Mouse (Mus musculus) intestine, embryonic 16.5 days (tissue): ENCODE measurements around the gene Tmem270. TPM values are rescaled to one million over a fixed set of nuclear protein-coding genes. Genes with fewer than 3 reads are reported as not detected.
A peak's percentile ranks its signal among the peaks of the same experiment; 100 is the strongest.

Experiments
- ATAC-seq: fragments of 200-750 bp; cut with Nextera tagmentation; 2 replicates; pipeline ENCODE4 v1.8.0; 2017; ENCODE audit warnings: moderate TSS enrichment, moderate library complexity
- H3K27ac ChIP-seq: fragments of 300-500 bp; sonication (generic); 2 replicates; pipeline ENCODE4 v1.5.1; 2014; ENCODE audit warnings: mild to moderate bottlenecking, low read length
- H3K27me3 ChIP-seq: fragments of 300-500 bp; sonication (generic); replicated peaks from 2 replicates; pipeline ENCODE4 v1.6.1; 2014; ENCODE audit warnings: low read length, control low read depth, mixed read lengths; ENCODE audit not compliant: control insufficient read depth, insufficient read depth
- H3K36me3 ChIP-seq: fragments of 300-500 bp; sonication (generic); 2 replicates; pipeline ENCODE4 v1.6.1; 2014; ENCODE audit warnings: low read length, control low read depth; ENCODE audit not compliant: control insufficient read depth, insufficient read depth
- H3K4me1 ChIP-seq: fragments of 300-500 bp; sonication (generic); 2 replicates; pipeline ENCODE4 v1.6.1; 2014; ENCODE audit warnings: low read length, control low read depth, mixed read lengths; ENCODE audit not compliant: control insufficient read depth, insufficient read depth
- H3K4me2 ChIP-seq: fragments of 300-500 bp; sonication (generic); 2 replicates; pipeline ENCODE4 v1.6.1; 2014; ENCODE audit warnings: low read depth, low read length, control low read depth
- H3K4me3 ChIP-seq: fragments of 300-500 bp; sonication (generic); 2 replicates; pipeline ENCODE4 v1.5.1; 2014; ENCODE audit warnings: mild to moderate bottlenecking, low read length
- H3K9ac ChIP-seq: fragments of 300-500 bp; sonication (generic); 2 replicates; pipeline ENCODE4 v1.6.1; 2014; ENCODE audit warnings: low read depth, low read length
- H3K9me3 ChIP-seq: fragments of 300-500 bp; sonication (generic); 2 replicates; pipeline ENCODE4 v1.6.1; 2016; ENCODE audit warnings: low read length, control low read depth; ENCODE audit not compliant: control insufficient read depth
- WGBS: fragments of 180-500 bp; shearing (Covaris S2); extraction: QIAGEN DNeasy Blood & Tissue Kit; methylation state at CpG from one replicate; pipeline ENCODE4 v1.1.7; 2014; 5-methylcytosine and 5-hydroxymethylcytosine counted together
- polyA plus RNA-seq: library from polyadenylated mRNA; unstranded; fragments of >200 nt; fragmentation: Nextera tagmentation; extraction: Ambion mirVana; gene quantifications from 2 replicates; pipeline ENCODE4 v1.2.1, GENCODE M21; 2015

Gene Tmem270
- polyA plus RNA-seq, 1 experiment from 2014 or later, result not detected

- H3K9me3 ChIP-seq, result no peaks in the 10 kb centered on the region
- no peak overlapping the region for H3K27ac ChIP-seq
- no peak overlapping the region for H3K4me2 ChIP-seq
- H3K27me3 ChIP-seq, result no peaks in the 10 kb centered on the region
- H3K36me3 ChIP-seq, result no peaks in the 10 kb centered on the region
- no peak overlapping the region for H3K4me3 ChIP-seq
- ATAC-seq, result no peak
- no peak overlapping the region for H3K9ac ChIP-seq
- WGBS, result 68% methylated on average over 10 of the region's 10 CpGs
- H3K4me1 ChIP-seq, result no peaks in the 10 kb centered on the region
These were observed 29.7 kb downstream of the Tmem270 start for GRCm38 (mm10) chr5:134876801-134877200.

DNA sequence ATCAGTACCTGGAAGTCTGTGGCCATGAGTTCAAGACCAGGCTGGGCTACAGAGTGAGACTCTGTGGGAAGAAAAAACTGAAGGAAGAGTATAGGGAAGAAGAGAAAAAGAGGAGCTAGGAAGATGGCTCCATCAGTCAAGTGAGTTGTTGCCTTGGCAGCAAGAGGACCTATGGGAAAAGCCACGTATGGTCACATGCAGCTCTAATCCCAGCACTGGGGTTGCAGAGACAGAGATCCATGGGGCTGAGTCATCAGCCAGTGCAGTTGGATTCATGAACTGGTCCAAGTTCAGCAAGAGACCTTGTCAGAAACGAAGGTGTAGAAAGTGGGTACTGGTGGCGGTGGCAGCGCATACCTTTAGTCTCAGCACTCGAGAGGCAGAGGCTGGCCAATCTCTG lies 31.3 kb downstream of the Tmem270 start:
- Histone ChIP-seq H3K36me3 (no peaks in the 10 kb centered on the region), H3K4me3 (no peak overlapping the region), H3K27ac (no peak overlapping the region), H3K9ac (no peak overlapping the region), H3K4me2 (no peak overlapping the region), H3K4me1 (no peaks in the 10 kb centered on the region), H3K9me3 (no peaks in the 10 kb centered on the region), H3K27me3 (no peaks in the 10 kb centered on the region)
- ATAC-seq, result no peak
- 84% methylated on average over 5 of the region's 5 CpGs for WGBS

- Histone ChIP-seq H3K36me3 (no peaks in the 10 kb centered on the region), H3K4me3 (no peak overlapping the region), H3K4me1 (no peaks in the 10 kb centered on the region), H3K9me3 (no peaks in the 10 kb centered on the region), H3K27me3 (no peaks in the 10 kb centered on the region), H3K4me2 (no peak overlapping the region), H3K27ac (no peak overlapping the region), H3K9ac (peak overlapping the region; percentile 39; the same call in 1 of the 2 replicates)
- WGBS, result 60% methylated on average over 21 of the region's 21 CpGs
- 0 out of 2 replicates have a peak, but pooled peaks have one; percentile 31 for ATAC-seq
These were observed 32.3 kb downstream of the Tmem270 start for GRCm38 (mm10) chr5:134873956-134874879.

GRCm38 (mm10) chr5:134873034-134873433 lies 33.5 kb downstream of the Tmem270 start:
- Histone ChIP-seq H3K36me3 (no peaks in the 10 kb centered on the region), H3K9ac (no peak overlapping the region), H3K27me3 (no peaks in the 10 kb centered on the region), H3K4me2 (no peak overlapping the region), H3K9me3 (no peaks in the 10 kb centered on the region), H3K27ac (no peak overlapping the region), H3K4me1 (no peaks in the 10 kb centered on the region), H3K4me3 (no peak overlapping the region)
- 77% methylated on average over 8 of the region's 8 CpGs for WGBS
- no peak for ATAC-seq

GRCm38 (mm10) chr5:134872597-134872996 lies 33.9 kb downstream of the Tmem270 start:
- 60% methylated on average over 5 of the region's 5 CpGs for WGBS
- ATAC-seq, result no peak

GRCm38 (mm10) chr5:134868506-134868905 lies 38.0 kb downstream of the Tmem270 start:
- Histone ChIP-seq H3K4me3 (no peak overlapping the region), H3K27me3 (no peaks in the 10 kb centered on the region), H3K4me2 (no peak overlapping the region), H3K9ac (no peak overlapping the region), H3K9me3 (no peaks in the 10 kb centered on the region), H3K27ac (no peak overlapping the region), H3K36me3 (no peaks in the 10 kb centered on the region), H3K4me1 (0 out of 2 replicates have a peak, but pooled peaks cover 2% of the 10 kb centered on the region)
- WGBS, result 81% methylated on average over 5 of the region's 5 CpGs
- no peak for ATAC-seq

More at GRCm38 (mm10) chr5:134872597-134872996, 33.9 kb downstream of the Tmem270 start:
- Histone ChIP-seq H3K27me3 (no peaks in the 10 kb centered on the region), H3K4me3 (no peak overlapping the region), H3K4me1 (no peaks in the 10 kb centered on the region), H3K9ac (no peak overlapping the region), H3K36me3 (no peaks in the 10 kb centered on the region), H3K4me2 (no peak overlapping the region), H3K27ac (no peak overlapping the region), H3K9me3 (no peaks in the 10 kb centered on the region)

- Histone ChIP-seq H3K4me1 (0 out of 2 replicates have a peak, but pooled peaks cover 2% of the 10 kb centered on the region), H3K27ac (no peak overlapping the region), H3K27me3 (no peaks in the 10 kb centered on the region), H3K4me3 (no peak overlapping the region), H3K36me3 (no peaks in the 10 kb centered on the region), H3K9ac (no peak overlapping the region), H3K4me2 (no peak overlapping the region), H3K9me3 (no peaks in the 10 kb centered on the region)
- no peak for ATAC-seq
- WGBS, result 46% methylated on average over 18 of the region's 18 CpGs
These were observed 39.0 kb downstream of the Tmem270 start for GRCm38 (mm10) chr5:134867320-134868144.

DNA sequence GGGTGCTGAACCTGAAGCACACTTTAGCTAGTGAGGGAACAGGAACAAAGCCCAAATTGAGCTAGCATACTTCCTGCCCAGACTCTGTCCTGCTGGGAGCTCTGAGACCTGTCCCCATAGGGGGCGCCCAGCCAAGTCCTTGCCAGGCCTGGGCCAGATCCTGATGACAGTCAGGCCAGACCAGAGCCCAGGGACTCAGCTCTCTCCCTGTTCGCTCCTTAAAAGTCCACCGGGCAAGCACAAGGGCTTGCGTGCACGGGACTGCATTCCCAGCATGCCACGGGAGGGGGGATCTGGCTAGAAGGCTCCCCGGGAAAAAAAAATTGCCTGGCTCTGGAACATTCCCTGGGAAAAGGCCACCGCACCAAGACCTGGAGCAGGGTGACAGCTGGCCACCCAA lies 41.4 kb downstream of the Tmem270 start:
- H3K9ac ChIP-seq, result no peak overlapping the region
- no peak overlapping the region for H3K27ac ChIP-seq
- H3K4me2 ChIP-seq, result no peak overlapping the region
- H3K9me3 ChIP-seq, result no peaks in the 10 kb centered on the region
- 56% methylated on average over 8 of the region's 8 CpGs for WGBS
- H3K4me3 ChIP-seq, result no peak overlapping the region
- H3K27me3 ChIP-seq, result no peaks in the 10 kb centered on the region
- ATAC-seq, result no peak
- H3K4me1 ChIP-seq, result 0 out of 2 replicates have a peak, but pooled peaks cover 2% of the 10 kb centered on the region
- H3K36me3 ChIP-seq, result no peaks in the 10 kb centered on the region

DNA sequence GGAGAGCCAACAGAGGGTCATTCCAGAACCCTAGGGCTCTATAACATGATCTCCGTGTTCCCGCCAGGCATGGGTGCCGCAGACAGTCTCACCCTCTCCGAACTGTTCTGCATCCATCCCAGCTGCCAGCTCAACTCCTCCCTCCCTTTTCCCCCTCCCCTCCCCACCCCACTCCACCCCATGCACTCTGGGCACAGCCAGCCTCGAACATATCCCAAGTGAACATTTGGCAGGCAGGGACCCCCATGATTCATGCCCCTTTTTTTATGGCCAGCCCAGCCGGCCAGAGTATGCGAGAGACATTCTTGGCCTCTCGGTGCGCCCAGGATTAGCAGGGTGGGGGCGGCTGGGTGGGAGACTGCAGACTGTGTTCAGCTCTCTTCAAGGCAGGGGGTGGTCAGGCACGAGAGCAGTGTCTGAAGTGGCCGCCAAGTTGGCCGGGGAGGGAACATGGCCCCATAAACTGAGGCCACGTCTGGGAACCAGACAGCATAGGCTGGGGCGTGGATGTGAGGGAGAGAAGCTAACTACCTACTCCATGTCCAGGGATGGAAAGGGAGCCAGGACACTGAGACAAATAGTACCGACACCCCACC lies 44.5 kb downstream of the Tmem270 start:
- Histone ChIP-seq H3K4me2 (no peak overlapping the region), H3K27ac (no peak overlapping the region), H3K9me3 (no peaks in the 10 kb centered on the region), H3K27me3 (no peaks in the 10 kb centered on the region), H3K4me3 (no peak overlapping the region), H3K9ac (no peak overlapping the region), H3K36me3 (no peaks in the 10 kb centered on the region), H3K4me1 (no peaks in the 10 kb centered on the region)
- ATAC-seq, result 0 out of 2 replicates have a peak, but pooled peaks have one; percentile 31
- 58% methylated on average over 16 of the region's 16 CpGs for WGBS
